Mouse (Mus musculus) lung, embryonic 16.5 days (tissue): ENCODE data around the gene Mrps18a. TPM values are rescaled to one million over a fixed set of nuclear protein-coding genes. Genes with fewer than 3 reads are reported as not detected.

Experiments
- polyA plus RNA-seq: library from polyadenylated mRNA; unstranded; fragments of >200 nt; fragmentation: Nextera tagmentation; extraction: Ambion mirVana; gene quantifications from 2 replicates; pipeline ENCODE4 v1.2.1, GENCODE M21; 2015

The Mrps18a gene
- polyA plus RNA-seq, 1 experiment from 2014 or later: 138 TPM

Other genes starting within 250 kb of the Mrps18a start
- gene Vegfa, start 78.6 kb upstream of the Mrps18a start, polyA plus RNA-seq: 4.5 and 5.7 TPM in 2 replicates
- gene Rsph9, start 33.2 kb downstream of the Mrps18a start, polyA plus RNA-seq: 23.7 and 26.8 TPM in 2 replicates
- 55.5 and 57.1 TPM in 2 replicates for gene Mad2l1bp, start 42.6 kb downstream of the Mrps18a start, polyA plus RNA-seq
- gene Gtpbp2, start 50.0 kb downstream of the Mrps18a start, polyA plus RNA-seq: 50.3 and 55.0 TPM in 2 replicates
- 24.1 and 26.0 TPM in 2 replicates for gene Polh, start 91.7 kb downstream of the Mrps18a start, polyA plus RNA-seq
- gene Xpo5, start 91.8 kb downstream of the Mrps18a start, polyA plus RNA-seq: 31.2 and 33.8 TPM in 2 replicates
- 90.6 and 91.2 TPM in 2 replicates for gene Polr1c, start 137.1 kb downstream of the Mrps18a start, polyA plus RNA-seq
- 114 and 120 TPM in 2 replicates for gene Yipf3, start 137.1 kb downstream of the Mrps18a start, polyA plus RNA-seq
- gene Lrrc73, start 142.5 kb downstream of the Mrps18a start, polyA plus RNA-seq: 0.69 and 0.93 TPM in 2 replicates
- gene Tjap1, start 172.0 kb downstream of the Mrps18a start, polyA plus RNA-seq: 39.1 and 40.8 TPM in 2 replicates
- 3.1 and 4.0 TPM in 2 replicates for gene Dlk2, start 186.4 kb downstream of the Mrps18a start, polyA plus RNA-seq
- 5.3 and 5.5 TPM in 2 replicates for gene Abcc10, start 217.4 kb downstream of the Mrps18a start, polyA plus RNA-seq